In the genomic region with DNA sequence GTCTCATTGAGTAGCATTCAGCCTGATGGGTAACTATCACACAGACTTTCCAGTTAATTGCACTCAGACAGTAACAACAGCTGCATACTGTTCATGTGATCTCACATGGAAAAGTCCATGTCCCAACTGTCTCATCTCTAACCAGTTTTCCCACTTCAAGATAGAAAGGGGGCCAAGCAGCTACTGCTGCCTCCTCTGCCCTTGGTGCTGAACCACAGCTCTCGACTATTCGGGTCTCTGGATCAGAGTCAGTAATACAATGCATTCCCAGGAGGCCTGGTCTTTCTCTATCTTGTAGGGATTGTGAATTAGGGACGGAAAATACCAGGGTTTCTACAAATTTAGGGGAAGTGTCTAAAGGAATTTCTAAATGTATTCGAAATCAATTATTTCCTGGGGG, we compare ENCODE assay signal across 26 mouse cellular contexts. TPM values are rescaled to one million over a fixed set of nuclear protein-coding genes. Genes with fewer than 3 reads are reported as not detected.
DNase-seq lines count a peak whose midpoint lies in the region; TF ChIP-seq lines count a peak whose summit lies in the region.
"Had no signal": no experiment of that assay in that cellular context is flagged by ENCODE, and none has a peak within 500 bp of the region (broad histone marks: within the 10 kb centered on the region; RNA-seq: fewer than 3 reads in every experiment).

No protein-coding gene starts in this region.

- no peak for TF ChIP-seq CTCF in layer of hippocampus, adult 2 months (conservative IDR thresholded peaks at IDR 0.05)
- TF ChIP-seq CTCF in cortical plate, adult 2 months (IDR thresholded peaks at IDR 0.05; ENCODE audit: extremely low read depth, insufficient read depth, low read length): no peak

- H3K4me1 ChIP-seq in cortical plate, adult 2 months (ENCODE audit: control insufficient read depth, insufficient read depth, low read length): peaks cover 3% of the 10 kb centered on the region; the same call in 1 of the 2 replicates

- peak overlapping the region; percentile 94; the same call in 1 of the 2 replicates for H3K27ac ChIP-seq in layer of hippocampus, adult 2 months
- H3K27ac ChIP-seq in cortical plate, adult 2 months (ENCODE audit: insufficient read depth, low read length): no peak overlapping the region
- H3K27ac ChIP-seq: embryonic facial prominence, embryonic 12.5 days; gastrocnemius, adult 2 months; hindbrain, embryonic 15.5 days; limb, embryonic 12.5 days; liver, embryonic 15.5 days; macrophage; midbrain, embryonic 13.5 days; stomach, embryonic 15.5 days had no signal

- TF ChIP-seq POLR2A in cortical plate, adult 2 months (IDR thresholded peaks at IDR 0.05; ENCODE audit: extremely low read depth, insufficient read depth, low read length): no peak

- peak overlapping the region; percentile 79 for H3K4me3 ChIP-seq in layer of hippocampus, adult 2 months
- peak overlapping the region; percentile 21; the same call in 1 of the 2 replicates for H3K4me3 ChIP-seq in cortical plate, adult 2 months (ENCODE audit: insufficient read depth, low read length)
- H3K4me3 ChIP-seq: embryonic facial prominence, embryonic 12.5 days; gastrocnemius, adult 2 months; hindbrain, embryonic 15.5 days; limb, embryonic 12.5 days; liver, embryonic 15.5 days; stomach, embryonic 15.5 days had no signal

- peak; percentile 12 for DNase-seq in embryo, embryonic 10 days (ENCODE audit: low spot score)
- DNase-seq in embryo, embryonic 9.5 days (ENCODE audit: extremely low spot score): no peak
- no peak for DNase-seq in layer of hippocampus, adult 2 months (ENCODE audit: low spot score in 2 of 2)
- no peak for DNase-seq in layer of hippocampus, adult 9-11 months
- peak; percentile 59 for DNase-seq in retina, embryonic 14.5 days (ENCODE audit: low spot score)
- DNase-seq in urinary bladder, postnatal 10 days (ENCODE audit: low spot score): no peak
- DNase-seq: adrenal gland, postnatal 25 days; cerebellum, adult 11-12 months; cerebellum, postnatal 10 days; gastrocnemius, adult 2 months; gastrocnemius, postnatal 36 days; heart, adult 18-20 months; heart, postnatal 36 days; kidney, adult 18-20 months; kidney, postnatal 4 days; right cerebral cortex, postnatal 25 days; thymus, postnatal 14 days had no signal

RNA-seq across cellular contexts. Expression of gene Madd, which starts 3.8 kb away (rescaled TPM):
- 100 to 1,000 TPM; 250 to 258 TPM for total RNA-seq in layer of hippocampus, adult 2 months (2021)
- polyA plus RNA-seq in cortical plate, adult 2 months (2012; rRNA removed): 152 and 178 TPM in 2 replicates

RNA-seq across cellular contexts. Expression of gene Nr1h3, which starts 22.8 kb away (rescaled TPM):
- 1 to 10 TPM; 4.5 to 5.9 TPM for total RNA-seq in layer of hippocampus, adult 2 months (2021)
- 8.2 and 8.3 TPM in 2 replicates for polyA plus RNA-seq in cortical plate, adult 2 months (2012; rRNA removed)
- total RNA-seq: megakaryocyte-erythroid progenitor cell, adult 5-6 weeks had no signal

RNA-seq across cellular contexts. Expression of gene Acp2, which starts 22.9 kb away (rescaled TPM):
- total RNA-seq in layer of hippocampus, adult 2 months (2021): 10 to 100 TPM; 50.5 to 57.5 TPM
- polyA plus RNA-seq in cortical plate, adult 2 months (2012; rRNA removed): 34.2 and 35.3 TPM in 2 replicates

RNA-seq across cellular contexts. Expression of gene Ddb2, which starts 57.0 kb away (rescaled TPM):
- total RNA-seq in layer of hippocampus, adult 2 months (2021): 10 to 100 TPM; 12.9 to 13.1 TPM
- 37.4 and 41.3 TPM in 2 replicates for polyA plus RNA-seq in cortical plate, adult 2 months (2012; rRNA removed)

Comparison
In these comparisons a context has a peak if more than half of its experiments do, and no peak if none do; other contexts are left out.
1. DNase-seq: peak in embryo, embryonic 10 days (single experiment) and retina, embryonic 14.5 days (single experiment); none in embryo, embryonic 9.5 days (single experiment), layer of hippocampus, adult 2 months (0 of 2), layer of hippocampus, adult 9-11 months (single experiment) and urinary bladder, postnatal 10 days (single experiment).